Mouse (Mus musculus) liver, postnatal 0 days (tissue): Measurements from ENCODE around the gene Poldip3. TPM values are rescaled to one million over a fixed set of nuclear protein-coding genes. Genes with fewer than 3 reads are reported as not detected.

Experiments used
- ATAC-seq: fragments of 200-750 bp; cut with Nextera tagmentation; 2 replicates; pipeline ENCODE4 v1.8.0; 2017; ENCODE audit warnings: mild to moderate bottlenecking, moderate library complexity
- DNase-seq: peaks from one replicate; pipeline ENCODE4 v3.0.0-alpha.2; 2016
- H3K27ac ChIP-seq: fragments of 300-500 bp; sonication (generic); 2 replicates; pipeline ENCODE4 v1.5.1; 2014; ENCODE audit warnings: antibody characterized with exemption, moderate library complexity, mild to moderate bottlenecking, low read depth
- H3K27me3 ChIP-seq: fragments of 300-500 bp; sonication (generic); 2 replicates; pipeline ENCODE4 v1.6.1; 2014; ENCODE audit warnings: low read length, control low read depth, mixed read lengths; ENCODE audit not compliant: insufficient read depth
- H3K36me3 ChIP-seq: fragments of 300-500 bp; sonication (generic); replicated peaks from 2 replicates; pipeline ENCODE4 v1.6.1; 2014; ENCODE audit warnings: mild to moderate bottlenecking, control low read depth, low read length, moderate library complexity, mixed read lengths; ENCODE audit not compliant: insufficient read depth
- H3K4me1 ChIP-seq: fragments of 300-500 bp; sonication (generic); 2 replicates; pipeline ENCODE4 v1.6.1; 2014; ENCODE audit warnings: antibody characterized with exemption, mild to moderate bottlenecking, control low read depth; ENCODE audit not compliant: insufficient read depth
- H3K4me2 ChIP-seq: fragments of 300-500 bp; sonication (generic); 2 replicates; pipeline ENCODE4 v1.6.1; 2014; ENCODE audit warnings: low read depth, mild to moderate bottlenecking, low read length, moderate library complexity, mixed read lengths
- H3K4me3 ChIP-seq: fragments of 300-500 bp; sonication (generic); 2 replicates; pipeline ENCODE4 v1.5.1; 2014; ENCODE audit warnings: low read depth, low read length
- H3K9ac ChIP-seq: fragments of 300-500 bp; sonication (generic); replicated peaks from 2 replicates; pipeline ENCODE4 v1.6.1; 2014; ENCODE audit warnings: mild to moderate bottlenecking, moderate library complexity
- H3K9me3 ChIP-seq: fragments of 300-500 bp; sonication (generic); 2 replicates; pipeline ENCODE4 v1.6.1; 2016; ENCODE audit warnings: mild to moderate bottlenecking, control low read depth, low read length, mixed read lengths
- CTCF ChIP-seq: sonication (generic); IDR thresholded peaks from 2 replicates; pipeline ENCODE4 v1.5.1; 2016; ENCODE audit warnings: antibody characterized with exemption, low read depth
- EP300 ChIP-seq: IDR thresholded peaks from 2 replicates; pipeline ENCODE4 v1.6.1; 2016; ENCODE audit warnings: antibody characterized with exemption, low read depth, mild to moderate bottlenecking
- WGBS: fragments of 180-500 bp; shearing (Covaris S2); extraction: QIAGEN DNeasy Blood & Tissue Kit; methylation state at CpG from one replicate; pipeline ENCODE4 v1.1.7; 2014; ENCODE audit not compliant: insufficient replicate concordance; 5-methylcytosine and 5-hydroxymethylcytosine counted together
- polyA plus RNA-seq: library from polyadenylated mRNA; unstranded; fragments of >200 nt; fragmentation: Nextera tagmentation; extraction: Ambion mirVana; gene quantifications from 2 replicates; pipeline ENCODE4 v1.2.1, GENCODE M21; 2015

Poldip3 gene
- polyA plus RNA-seq, 1 experiment from 2014 or later: 32.5 TPM

- H3K4me2 ChIP-seq: peak overlapping the region; percentile 97
- TF ChIP-seq CTCF: no peak
- TF ChIP-seq EP300: no peak
- H3K36me3 ChIP-seq: peaks cover 26% of the 10 kb centered on the region
- DNase-seq (peak; percentile 20), ATAC-seq (no peak)
- H3K27me3 ChIP-seq: no peaks in the 10 kb centered on the region
- no peaks in the 10 kb centered on the region for H3K9me3 ChIP-seq
- peak overlapping the region; percentile 35; the same call in 1 of the 2 replicates for H3K27ac ChIP-seq
- H3K4me3 ChIP-seq: no peak overlapping the region
- no peak overlapping the region; the same call in 1 of the 2 replicates for H3K9ac ChIP-seq
- 62% methylated on average over 3 of the region's 3 CpGs for WGBS
- H3K4me1 ChIP-seq: peaks cover 67% of the 10 kb centered on the region
Observed at GRCm38 (mm10) chr15:83166642-83167041, 17.5 kb upstream of the Poldip3 start.

- no peak overlapping the region for H3K4me3 ChIP-seq
- DNase-seq (peak; percentile 14), ATAC-seq (no peak)
- H3K4me1 ChIP-seq: peaks cover 58% of the 10 kb centered on the region
- peak overlapping the region; percentile 44; the same call in 1 of the 2 replicates for H3K27ac ChIP-seq
- peaks cover 34% of the 10 kb centered on the region for H3K36me3 ChIP-seq
- H3K27me3 ChIP-seq: no peaks in the 10 kb centered on the region
- H3K9me3 ChIP-seq: no peaks in the 10 kb centered on the region
- H3K4me2 ChIP-seq: peak overlapping the region; percentile 97
- H3K9ac ChIP-seq: no peak overlapping the region; the same call in 1 of the 2 replicates
- TF ChIP-seq CTCF (no peak), EP300 (no peak)
- WGBS: 83% methylated on average over 13 of the region's 13 CpGs
Observed at GRCm38 (mm10) chr15:83165526-83166315, 16.5 kb upstream of the Poldip3 start.

GRCm38 (mm10) chr15:83164971-83165471, 15.8 kb upstream of the Poldip3 start:
- TF ChIP-seq EP300: peak; percentile 86
- TF ChIP-seq CTCF: no peak
- Histone ChIP-seq H3K9me3 (no peaks in the 10 kb centered on the region), H3K9ac (peak overlapping the region; percentile 51; the same call in 1 of the 2 replicates), H3K4me1 (peaks cover 52% of the 10 kb centered on the region), H3K27ac (peak overlapping the region; percentile 72), H3K27me3 (no peaks in the 10 kb centered on the region), H3K4me3 (no peak overlapping the region), H3K4me2 (peak overlapping the region; percentile 43), H3K36me3 (peaks cover 41% of the 10 kb centered on the region)
- WGBS: 43% methylated on average over 5 of the region's 5 CpGs
- DNase-seq (peak; percentile 41), ATAC-seq (peak; percentile 65)

- Histone ChIP-seq H3K27ac (peak overlapping the region; percentile 66), H3K27me3 (no peaks in the 10 kb centered on the region), H3K4me1 (peaks cover 35% of the 10 kb centered on the region), H3K9ac (no peak overlapping the region), H3K4me3 (no peak overlapping the region), H3K36me3 (peaks cover 60% of the 10 kb centered on the region), H3K9me3 (no peaks in the 10 kb centered on the region), H3K4me2 (peak overlapping the region; percentile 40)
- peak; percentile 72 for DNase-seq
- WGBS: 75% methylated on average over 11 of the region's 11 CpGs
- TF ChIP-seq EP300: peak; percentile 72
- no peak for TF ChIP-seq CTCF
- ATAC-seq: peak; percentile 81
Observed at GRCm38 (mm10) chr15:83162818-83163485, 13.8 kb upstream of the Poldip3 start.

GRCm38 (mm10) chr15:83162001-83162400, 12.8 kb upstream of the Poldip3 start:
- no peak for TF ChIP-seq CTCF
- TF ChIP-seq EP300: no peak
- H3K36me3 ChIP-seq: peaks cover 69% of the 10 kb centered on the region
- DNase-seq (no peak), ATAC-seq (no peak)
- peaks cover 26% of the 10 kb centered on the region for H3K4me1 ChIP-seq
- no peak overlapping the region for H3K4me3 ChIP-seq
- H3K9me3 ChIP-seq: no peaks in the 10 kb centered on the region
- no peak overlapping the region for H3K4me2 ChIP-seq
- H3K27me3 ChIP-seq: no peaks in the 10 kb centered on the region
- 89% methylated on average over 4 of the region's 4 CpGs for WGBS
- peak overlapping the region; percentile 66; the same call in 1 of the 2 replicates for H3K27ac ChIP-seq
- H3K9ac ChIP-seq: no peak overlapping the region
